Mouse (Mus musculus) right cerebral cortex, postnatal 14 days (tissue): Measurements from ENCODE around the gene Mfrp.
A peak's percentile ranks its signal among the peaks of the same experiment; 100 is the strongest.

Experiments
- DNase-seq: peaks from one replicate; pipeline ENCODE4 v3.0.0; 2022

The Mfrp gene

GRCm38 (mm10) chr9:44101490-44101889 is at the start of gene Mfrp:
Gene Mfrp (plus strand): TSS chr9:44101729.
- no peak for DNase-seq

- DNase-seq, result no peak
Measured at GRCm38 (mm10) chr9:44052855-44053254, 48.7 kb upstream of the Mfrp start.

- DNase-seq, result no peak
Measured at GRCm38 (mm10) chr9:44053936-44054335, 47.6 kb upstream of the Mfrp start.

- DNase-seq, result no peak
Measured at GRCm38 (mm10) chr9:44058606-44059005, 42.9 kb upstream of the Mfrp start.

GRCm38 (mm10) chr9:44065177-44065576 is 36.4 kb upstream of the Mfrp start:
- no peak for DNase-seq

DNA sequence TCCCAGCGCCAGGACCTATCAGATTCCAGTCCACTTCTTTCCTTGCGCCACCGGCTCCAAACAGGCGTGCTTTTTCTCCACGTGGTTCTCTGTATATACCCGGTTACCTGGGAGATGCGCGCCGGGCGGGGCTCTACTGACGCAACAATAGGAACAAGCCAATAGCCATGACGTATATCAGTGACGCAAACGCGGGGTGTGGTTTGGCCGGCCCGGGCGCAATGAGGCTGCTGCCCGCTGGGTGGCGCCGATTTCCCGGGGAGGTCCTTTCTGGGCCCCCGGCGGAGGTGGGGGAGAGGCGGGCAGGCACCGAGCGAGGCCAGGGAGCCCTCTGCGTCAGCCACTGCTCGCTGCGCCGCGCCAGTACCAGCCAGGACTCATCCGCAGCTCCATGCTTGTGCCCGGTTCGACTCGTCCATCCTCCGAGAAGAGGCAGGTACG is 34.7 kb upstream of the Mfrp start, which contains the start of gene Usp2:
Usp2 (plus strand) TSS at position 237 of the 441 bp plus-strand sequence.
- peak; percentile 99 for DNase-seq

DNA sequence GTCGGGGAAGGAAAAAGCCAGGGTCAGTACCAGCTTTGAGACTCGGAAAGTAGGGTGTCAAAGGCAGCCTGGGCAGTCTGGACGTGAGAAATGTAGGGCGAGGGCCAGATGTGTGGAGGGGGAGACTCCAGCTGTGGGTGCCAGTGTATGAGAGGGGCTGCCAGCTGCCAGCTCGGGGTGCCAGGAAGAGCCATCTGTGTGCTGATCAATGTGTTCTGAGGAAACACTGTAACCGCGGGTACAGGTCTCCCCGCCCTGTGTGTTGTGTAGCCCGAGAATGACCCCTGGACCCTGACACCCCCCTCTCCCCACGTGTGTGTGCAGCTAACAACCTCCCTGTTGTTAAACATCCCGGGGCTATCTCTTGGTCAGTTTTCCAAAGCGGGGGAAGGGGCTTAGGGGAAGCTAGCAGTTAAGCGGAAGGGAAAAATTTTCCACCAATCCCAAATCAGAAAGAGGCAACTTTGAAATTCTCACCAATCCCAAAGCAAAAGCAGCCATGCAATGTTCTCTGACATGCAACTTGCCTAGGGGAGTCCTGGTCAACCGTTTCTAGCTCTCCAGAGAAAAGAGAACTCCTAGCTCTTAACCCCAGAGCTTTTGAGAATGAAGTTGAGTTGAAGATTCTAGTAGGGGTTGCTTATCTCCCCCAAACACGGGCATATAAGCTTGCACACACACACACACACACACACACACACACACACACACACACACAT is 34.1 kb upstream of the Mfrp start:
- no peak for DNase-seq

DNA sequence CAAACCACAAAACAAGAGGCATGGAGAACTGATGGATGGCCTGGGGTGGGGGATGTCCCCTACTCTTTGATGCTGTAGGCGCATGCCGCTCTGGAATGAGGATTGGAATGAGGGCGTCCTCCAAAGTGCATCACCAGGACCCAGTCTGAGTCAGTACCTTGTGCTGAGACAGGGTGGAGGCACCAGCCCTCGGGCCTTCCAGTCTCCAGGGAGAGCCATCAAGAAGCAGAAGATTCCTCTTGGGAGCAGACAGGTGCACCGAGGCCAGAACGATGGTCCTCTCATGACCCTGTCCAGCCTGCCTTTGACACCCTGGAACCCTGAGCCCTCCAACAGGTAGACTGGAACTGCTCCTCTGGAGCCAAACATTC is 33.6 kb upstream of the Mfrp start:
- no peak for DNase-seq

GRCm38 (mm10) chr9:44069252-44069651 is 32.3 kb upstream of the Mfrp start:
- no peak for DNase-seq

DNA sequence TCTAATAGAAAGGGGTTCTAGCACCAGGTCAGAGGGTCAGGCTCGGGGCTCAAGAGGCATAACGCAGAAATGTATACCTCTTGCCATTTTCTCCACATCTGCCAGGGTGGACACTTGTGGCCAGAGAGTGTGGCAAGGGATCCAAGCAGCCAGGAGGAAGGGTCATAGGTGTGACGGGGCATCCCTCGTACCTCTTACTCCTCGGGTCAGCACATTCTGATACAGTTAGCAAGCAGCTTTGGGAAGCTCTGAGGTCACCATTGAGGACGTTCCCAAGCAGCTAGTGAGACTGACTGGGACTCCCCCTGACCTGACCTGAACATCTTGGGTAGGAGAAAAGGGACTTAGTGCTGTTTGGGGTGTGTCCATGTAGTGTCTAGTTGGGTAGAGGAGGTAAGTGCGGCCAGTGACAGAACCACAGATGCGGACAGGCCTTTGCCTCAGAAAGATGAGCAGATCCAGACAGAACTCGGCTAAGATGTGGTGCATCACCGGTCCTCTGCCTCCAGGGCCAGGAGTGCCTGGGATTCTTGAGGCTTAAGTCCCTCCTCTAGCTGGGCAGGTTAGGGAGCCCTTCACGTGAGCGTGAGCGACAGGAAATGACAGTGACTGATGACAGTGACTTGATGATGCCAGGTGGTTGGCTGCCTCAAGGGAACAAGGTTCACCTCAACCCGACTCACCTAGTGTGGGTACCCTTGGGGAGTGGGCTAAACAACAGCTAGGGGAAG is 31.3 kb upstream of the Mfrp start:
- no peak for DNase-seq

GRCm38 (mm10) chr9:44070844-44071231 is 30.7 kb upstream of the Mfrp start:
- DNase-seq, result no peak

- no peak for DNase-seq
Measured at GRCm38 (mm10) chr9:44071914-44072598, 29.5 kb upstream of the Mfrp start.

DNA sequence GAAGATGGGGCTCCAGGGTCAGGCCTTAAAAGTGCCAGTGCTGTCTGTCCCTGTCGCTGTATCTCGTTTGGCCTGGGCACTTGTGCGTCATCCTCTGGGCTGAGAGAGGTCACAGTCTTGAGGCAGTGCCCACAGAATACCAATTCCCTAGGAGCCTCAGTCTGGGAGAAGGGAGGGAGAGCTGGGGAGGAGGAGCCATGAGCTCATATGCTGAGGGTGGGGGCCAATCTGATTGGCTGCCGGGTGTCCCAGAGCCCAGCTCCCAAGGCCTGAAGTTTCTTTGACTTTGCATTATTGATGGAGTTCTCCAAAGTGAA is 29.0 kb upstream of the Mfrp start:
- DNase-seq, result no peak

DNA sequence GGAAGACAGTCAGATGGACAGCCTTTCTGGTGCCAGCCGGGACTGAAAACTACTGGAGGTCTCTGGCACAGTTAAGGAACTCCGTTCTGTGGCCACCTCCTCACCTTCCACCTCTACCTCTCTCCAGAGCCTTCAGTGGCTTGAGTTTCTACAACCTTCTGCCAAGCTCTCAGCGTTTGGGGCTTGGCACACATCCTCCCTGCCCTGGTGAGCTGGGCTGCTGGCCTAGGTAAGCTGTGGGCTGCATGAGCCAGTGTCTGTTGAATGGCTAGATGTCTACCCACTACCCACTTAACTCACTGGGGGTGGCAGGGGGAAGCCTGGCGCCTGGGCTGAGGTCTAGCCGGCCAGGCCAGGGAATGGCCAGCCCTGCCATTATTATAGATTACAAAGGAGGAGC is 28.4 kb upstream of the Mfrp start:
- no peak for DNase-seq

DNA sequence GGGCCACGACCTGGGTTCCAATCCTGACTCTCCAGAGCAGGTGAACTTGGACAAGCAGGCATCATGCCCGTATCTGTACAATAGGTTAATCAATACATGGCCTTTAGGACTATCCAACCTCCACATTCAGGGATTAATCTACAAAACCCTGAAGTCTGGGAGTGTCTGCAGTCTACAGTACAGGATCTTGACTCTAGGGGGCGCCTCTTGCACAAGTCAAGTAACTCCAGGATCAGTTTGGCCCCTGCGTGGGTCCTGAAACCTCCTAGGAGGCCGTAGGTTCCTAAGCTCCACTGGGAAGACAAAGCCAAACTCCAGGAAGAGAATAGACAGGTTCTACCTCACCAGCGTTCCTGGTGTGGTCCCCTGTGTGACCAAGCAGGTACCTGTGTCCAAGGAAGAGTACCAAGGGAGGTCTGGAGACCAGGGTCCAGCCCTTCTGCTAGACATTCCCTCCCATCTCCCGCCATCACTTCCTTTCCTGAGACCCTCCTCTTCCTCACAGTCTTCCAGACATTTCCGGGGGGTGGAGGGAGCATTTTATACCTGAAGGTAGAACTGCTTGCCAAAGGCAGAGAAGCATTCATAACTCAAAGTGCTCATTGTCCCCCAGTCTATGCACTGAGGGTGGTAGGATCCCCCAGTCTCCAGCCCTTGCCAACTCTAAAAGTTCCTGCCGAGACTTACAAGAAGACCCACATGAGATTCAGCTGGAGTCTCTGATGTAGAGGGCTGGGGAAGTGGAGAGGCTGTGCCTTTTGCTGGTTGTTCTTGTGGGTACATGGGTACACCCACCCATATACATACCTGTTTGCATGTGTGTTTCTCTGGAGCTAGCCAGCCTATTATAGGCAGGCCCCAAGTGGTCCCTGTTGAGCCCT is 26.9 kb upstream of the Mfrp start:
- no peak for DNase-seq

- no peak for DNase-seq
Measured at GRCm38 (mm10) chr9:44075276-44075995, 26.1 kb upstream of the Mfrp start.

GRCm38 (mm10) chr9:44075996-44076763 is 25.3 kb upstream of the Mfrp start:
- DNase-seq, result no peak

- DNase-seq, result no peak
Measured at GRCm38 (mm10) chr9:44076764-44077120, 24.8 kb upstream of the Mfrp start.

GRCm38 (mm10) chr9:44077266-44077910 is 24.1 kb upstream of the Mfrp start:
- no peak for DNase-seq

DNA sequence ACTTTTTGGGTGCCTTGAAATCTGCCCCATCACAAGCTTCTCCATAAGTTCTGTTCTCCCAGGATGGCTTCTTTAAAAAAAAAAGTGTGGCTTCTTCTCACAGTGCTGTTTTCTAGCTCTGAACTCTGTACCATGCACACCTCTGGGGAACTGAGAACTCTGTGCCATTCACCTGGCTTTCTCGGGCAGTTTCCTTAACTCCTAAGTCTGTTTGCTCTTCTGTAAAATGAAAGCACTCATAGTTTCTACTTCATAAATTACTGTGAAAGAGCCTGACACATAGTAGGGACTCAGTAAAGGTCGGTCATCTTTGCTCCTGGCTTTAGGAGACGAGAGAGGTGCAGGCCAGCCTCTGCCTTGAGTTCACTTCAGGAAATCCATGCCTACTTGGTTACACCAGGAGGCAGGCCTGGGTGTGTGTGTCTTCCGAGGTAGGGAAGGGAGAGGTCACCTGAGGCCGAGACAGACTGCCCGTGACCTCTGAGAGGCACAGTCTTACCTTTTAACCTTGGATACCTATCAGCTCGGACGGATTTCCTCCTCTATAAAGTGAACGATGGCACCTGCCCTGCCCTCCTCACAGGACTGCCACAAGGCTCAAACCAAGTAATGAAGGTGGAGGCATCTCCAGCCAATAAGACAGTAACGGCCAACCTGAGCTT is 23.3 kb upstream of the Mfrp start:
- DNase-seq, result no peak
